Mouse (Mus musculus) hindbrain, postnatal 0 days (tissue): ENCODE results near the gene Snx33. TPM values are rescaled to one million over a fixed set of nuclear protein-coding genes. Genes with fewer than 3 reads are reported as not detected.

Experiments
- ATAC-seq: fragments of 200-750 bp; cut with Nextera tagmentation; 2 replicates; pipeline ENCODE4 v1.8.0; 2017; ENCODE audit warnings: mild to moderate bottlenecking, moderate TSS enrichment, moderate library complexity
- DNase-seq: peaks from one replicate; pipeline ENCODE4 v3.0.0-alpha.2; 2015; ENCODE audit warnings: low spot score
- H3K27ac ChIP-seq: fragments of 300-500 bp; sonication (generic); 2 replicates; pipeline ENCODE4 v1.5.1; 2014; ENCODE audit warnings: mild to moderate bottlenecking
- H3K27me3 ChIP-seq: fragments of 300-500 bp; sonication (generic); 2 replicates; pipeline ENCODE4 v1.6.1; 2014; ENCODE audit warnings: low read length, mixed read lengths; ENCODE audit not compliant: insufficient read depth
- H3K36me3 ChIP-seq: fragments of 300-500 bp; sonication (generic); 2 replicates; pipeline ENCODE4 v1.6.1; 2014; ENCODE audit warnings: low read length, mixed read lengths; ENCODE audit not compliant: insufficient read depth
- H3K4me1 ChIP-seq: fragments of 300-500 bp; sonication (generic); 2 replicates; pipeline ENCODE4 v1.6.1; 2014; ENCODE audit warnings: antibody characterized with exemption, low read length, mixed read lengths; ENCODE audit not compliant: insufficient read depth
- H3K4me2 ChIP-seq: fragments of 300-500 bp; sonication (generic); 2 replicates; pipeline ENCODE4 v1.6.1; 2014; ENCODE audit warnings: low read depth, mild to moderate bottlenecking, low read length, moderate library complexity, mixed read lengths
- H3K4me3 ChIP-seq: fragments of 300-500 bp; sonication (generic); 2 replicates; pipeline ENCODE4 v1.5.1; 2014; ENCODE audit warnings: low read length
- H3K9ac ChIP-seq: fragments of 300-500 bp; sonication (generic); replicated peaks from 2 replicates; pipeline ENCODE4 v1.6.1; 2014; ENCODE audit warnings: mild to moderate bottlenecking, low read length, moderate library complexity, mixed read lengths
- H3K9me3 ChIP-seq: fragments of 300-500 bp; sonication (generic); 2 replicates; pipeline ENCODE4 v1.6.1; 2016; ENCODE audit warnings: low read length, mixed read lengths
- CTCF ChIP-seq: IDR thresholded peaks from 2 replicates; pipeline ENCODE4 v1.5.1; 2016; ENCODE audit warnings: antibody characterized with exemption, control low read depth, low read depth
- WGBS: fragments of 180-500 bp; shearing (Covaris S2); extraction: QIAGEN DNeasy Blood & Tissue Kit; methylation state at CpG from one replicate; pipeline ENCODE4 v1.1.7; 2014; 5-methylcytosine and 5-hydroxymethylcytosine counted together
- polyA plus RNA-seq: library from polyadenylated mRNA; unstranded; fragments of >200 nt; fragmentation: Nextera tagmentation; extraction: Ambion mirVana; gene quantifications from 2 replicates; pipeline ENCODE4 v1.2.1, GENCODE M21; 2015
- total RNA-seq: library from RNA; depleted of rRNA; stranded (reverse); fragments of >200 nt; gene quantifications from 2 replicates; pipeline ENCODE4 v1.2.3, GENCODE M21; 2014

Snx33 gene
- total and polyA plus RNA-seq, 2 experiments from 2014 or later: 2.4 to 6.7 TPM

GRCm38 (mm10) chr9:56887581-56887980 lies 40.6 kb downstream of the Snx33 start:
- TF ChIP-seq CTCF: no peak
- Histone ChIP-seq H3K9ac (no peak overlapping the region), H3K27me3 (no peaks in the 10 kb centered on the region), H3K4me2 (no peak overlapping the region), H3K36me3 (no peaks in the 10 kb centered on the region), H3K27ac (no peak overlapping the region), H3K4me1 (peaks cover 3% of the 10 kb centered on the region; the same call in 1 of the 2 replicates), H3K9me3 (no peaks in the 10 kb centered on the region), H3K4me3 (no peak overlapping the region)
- DNase-seq (no peak), ATAC-seq (no peak)
- WGBS: 90% methylated on average over 16 of the region's 16 CpGs

DNA sequence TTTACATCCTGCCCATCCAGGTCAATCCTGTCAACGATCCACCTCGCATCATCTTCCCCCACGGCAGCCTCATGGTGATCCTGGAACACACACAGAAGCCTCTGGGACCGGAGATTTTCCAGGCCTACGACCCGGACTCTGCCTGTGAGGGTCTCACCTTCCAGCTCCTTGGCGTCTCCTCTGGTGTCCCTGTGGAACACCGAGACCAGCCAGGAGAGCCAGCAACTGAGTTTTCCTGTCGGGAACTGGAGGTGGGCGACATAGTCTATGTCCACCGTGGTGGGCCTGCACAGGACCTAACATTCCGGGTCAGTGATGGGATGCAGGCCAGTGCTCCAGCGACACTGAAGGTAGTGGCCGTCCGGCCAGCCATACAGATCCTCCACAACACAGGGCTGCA lies 41.6 kb downstream of the Snx33 start:
- Histone ChIP-seq H3K27me3 (no peaks in the 10 kb centered on the region), H3K36me3 (no peaks in the 10 kb centered on the region), H3K4me3 (no peak overlapping the region), H3K27ac (no peak overlapping the region), H3K4me1 (peaks cover 1% of the 10 kb centered on the region; the same call in 1 of the 2 replicates), H3K9ac (no peak overlapping the region), H3K9me3 (no peaks in the 10 kb centered on the region), H3K4me2 (no peak overlapping the region)
- ATAC-seq (no peak), DNase-seq (no peak)
- 94% methylated on average over 15 of the region's 15 CpGs for WGBS
- no peak for TF ChIP-seq CTCF

- Histone ChIP-seq H3K27ac (no peak overlapping the region), H3K27me3 (no peaks in the 10 kb centered on the region), H3K4me1 (no peaks in the 10 kb centered on the region), H3K9ac (no peak overlapping the region), H3K36me3 (no peaks in the 10 kb centered on the region), H3K4me3 (no peak overlapping the region), H3K4me2 (no peak overlapping the region), H3K9me3 (no peaks in the 10 kb centered on the region)
- ATAC-seq: no peak
- TF ChIP-seq CTCF: peak; percentile 76
- DNase-seq: peak; percentile 50
- 62% methylated on average over 13 of the region's 13 CpGs for WGBS
Measured at GRCm38 (mm10) chr9:56886113-56886512, 42.1 kb downstream of the Snx33 start.

GRCm38 (mm10) chr9:56884328-56884727 lies 43.8 kb downstream of the Snx33 start:
- Histone ChIP-seq H3K4me1 (no peaks in the 10 kb centered on the region), H3K4me2 (no peak overlapping the region), H3K27ac (no peak overlapping the region), H3K36me3 (no peaks in the 10 kb centered on the region), H3K4me3 (no peak overlapping the region), H3K9me3 (no peaks in the 10 kb centered on the region), H3K9ac (no peak overlapping the region), H3K27me3 (no peaks in the 10 kb centered on the region)
- DNase-seq: no peak
- no peak for TF ChIP-seq CTCF
- WGBS: 88% methylated on average over 4 of the region's 4 CpGs
- no peak for ATAC-seq

- no peak for DNase-seq
- Histone ChIP-seq H3K27ac (no peak overlapping the region), H3K4me3 (no peak overlapping the region), H3K27me3 (no peaks in the 10 kb centered on the region), H3K9me3 (no peaks in the 10 kb centered on the region), H3K9ac (no peak overlapping the region), H3K36me3 (no peaks in the 10 kb centered on the region), H3K4me2 (no peak overlapping the region), H3K4me1 (no peaks in the 10 kb centered on the region)
- WGBS: 82% methylated on average over 7 of the region's 7 CpGs
- TF ChIP-seq CTCF: no peak
- no peak for ATAC-seq
Measured at GRCm38 (mm10) chr9:56883470-56883869, 44.7 kb downstream of the Snx33 start.

DNA sequence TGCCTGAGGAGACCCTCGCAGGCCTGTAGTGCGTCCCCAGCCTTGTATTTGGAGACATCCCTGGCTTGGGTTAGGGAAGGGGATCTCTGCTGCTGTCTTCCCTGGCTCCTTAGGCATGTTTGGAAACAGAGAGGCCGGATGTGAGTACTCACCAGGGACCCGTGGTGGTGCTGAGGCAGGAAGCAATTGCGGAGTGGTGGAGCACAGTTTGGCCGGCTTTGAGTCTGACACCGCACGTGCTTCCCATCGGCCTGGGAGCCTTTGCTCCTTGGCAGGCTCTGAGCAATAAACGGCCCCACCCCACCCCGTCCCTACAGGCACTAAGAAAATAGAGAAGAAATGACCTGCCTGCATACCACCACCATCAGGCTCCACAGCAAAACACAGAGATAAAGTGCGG lies 45.4 kb downstream of the Snx33 start:
- H3K9me3 ChIP-seq: no peaks in the 10 kb centered on the region
- no peaks in the 10 kb centered on the region for H3K27me3 ChIP-seq
- H3K9ac ChIP-seq: no peak overlapping the region
- no peak for TF ChIP-seq CTCF
- H3K27ac ChIP-seq: no peak overlapping the region
- H3K4me1 ChIP-seq: no peaks in the 10 kb centered on the region
- no peak overlapping the region for H3K4me3 ChIP-seq
- no peak overlapping the region for H3K4me2 ChIP-seq
- WGBS: 74% methylated on average over 12 of the region's 12 CpGs
- no peak for ATAC-seq
- no peak for DNase-seq
- H3K36me3 ChIP-seq: no peaks in the 10 kb centered on the region

GRCm38 (mm10) chr9:56882283-56882682 lies 45.9 kb downstream of the Snx33 start:
- peak overlapping the region; percentile 29 for H3K27ac ChIP-seq
- WGBS: 47% methylated on average over 4 of the region's 4 CpGs
- ATAC-seq: no peak

More at GRCm38 (mm10) chr9:56882283-56882682, 45.9 kb downstream of the Snx33 start:
- TF ChIP-seq CTCF: no peak
- Histone ChIP-seq H3K27me3 (no peaks in the 10 kb centered on the region), H3K36me3 (no peaks in the 10 kb centered on the region), H3K4me1 (no peaks in the 10 kb centered on the region), H3K4me2 (no peak overlapping the region), H3K4me3 (no peak overlapping the region), H3K9me3 (no peaks in the 10 kb centered on the region), H3K9ac (no peak overlapping the region)
- no peak for DNase-seq
